Mouse (Mus musculus): ENCODE measurements around the gene Bean1.
A peak's percentile ranks its signal among the peaks of the same experiment; 100 is the strongest.

DNA sequence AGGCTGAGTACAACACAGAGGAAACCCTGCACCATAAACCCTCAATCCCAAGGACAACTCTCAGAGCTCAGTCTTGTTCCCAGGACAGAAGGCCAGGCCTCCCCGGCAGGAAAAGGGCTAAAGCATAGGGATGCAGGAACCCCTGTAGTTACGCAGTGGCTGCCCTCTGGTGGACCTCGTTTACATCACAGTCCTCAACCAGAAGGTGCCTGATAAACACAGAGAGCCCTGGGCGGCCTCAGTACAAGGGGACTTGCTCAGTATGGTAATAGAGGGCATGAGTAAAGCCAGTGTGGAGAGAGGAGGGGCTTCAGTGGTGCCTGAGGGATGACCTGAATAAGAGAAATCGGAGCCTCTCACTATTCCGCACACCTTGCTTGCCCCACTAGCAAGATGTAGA lies 64.3 kb downstream of the Bean1 start:
- TF ChIP-seq POLR2A (IDR thresholded peaks at IDR 0.05; ENCODE audit: borderline replicate concordance, extremely low read depth, low read depth, low read length) (no peak), CTCF (IDR thresholded peaks at IDR 0.05; ENCODE audit: insufficient read depth, low read length) (0 out of 2 replicates have a peak, but pooled peaks have one; percentile 24)
